Mouse (Mus musculus): ENCODE results near the gene Hint2.

- TF ChIP-seq POLR2A (IDR thresholded peaks at IDR 0.05; ENCODE audit: low read depth, low read length): no peak
- no peak for TF ChIP-seq ZMIZ1 (IDR thresholded peaks at IDR 0.05; ENCODE audit: low read depth, low read length)
- no peak for TF ChIP-seq MYC (IDR thresholded peaks at IDR 0.05; ENCODE audit: low read depth, low read length)
- TF ChIP-seq CTCF (conservative IDR thresholded peaks at IDR 0.05 in 1 of 2, IDR thresholded peaks at IDR 0.05 in 1 of 2; ENCODE audit: low read depth in 2 of 2, low read length in 2 of 2): peak; percentile 77 to 80
- no peak for TF ChIP-seq ZKSCAN1 (IDR thresholded peaks at IDR 0.05; ENCODE audit: borderline replicate concordance, low read depth, low read length)
- TF ChIP-seq NELFE (IDR thresholded peaks at IDR 0.05; ENCODE audit: low read depth, low read length): no peak
Measured at GRCm38 (mm10) chr4:43672070-43672469, 15.8 kb upstream of the Hint2 start.

Data from CH12.LX (cell line).